Mouse (Mus musculus) embryo, embryonic 10 days (tissue): ENCODE results near the gene Map4k4.

Source experiments
- DNase-seq: peaks from one replicate; pipeline ENCODE4 v3.0.0-alpha.2; 2015; ENCODE audit warnings: low spot score

Gene Map4k4

DNA sequence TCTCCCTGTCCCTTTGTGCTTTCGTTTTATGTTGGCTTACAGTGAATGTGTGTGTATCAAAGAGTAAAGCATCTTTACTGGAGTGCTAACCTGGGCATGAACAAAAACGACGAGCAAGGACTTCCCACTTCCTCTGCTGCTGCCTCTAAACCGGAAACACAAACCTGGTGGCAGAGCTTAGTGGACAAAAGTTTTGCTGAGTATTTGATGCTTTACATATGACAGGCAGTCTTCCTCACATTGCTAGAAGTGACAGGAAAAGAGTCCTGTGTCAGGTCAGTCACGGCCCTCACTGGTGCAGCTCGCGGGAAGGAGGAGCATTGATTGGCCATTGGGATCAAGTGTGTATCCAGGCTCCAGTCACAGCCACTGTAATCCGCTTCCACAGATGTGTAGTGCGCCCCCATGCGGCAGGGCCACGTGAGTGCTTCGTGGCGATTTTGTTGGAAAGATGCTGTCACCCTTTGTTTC is 35.7 kb downstream of the Map4k4 start:
- peak; percentile 93 for DNase-seq

DNA sequence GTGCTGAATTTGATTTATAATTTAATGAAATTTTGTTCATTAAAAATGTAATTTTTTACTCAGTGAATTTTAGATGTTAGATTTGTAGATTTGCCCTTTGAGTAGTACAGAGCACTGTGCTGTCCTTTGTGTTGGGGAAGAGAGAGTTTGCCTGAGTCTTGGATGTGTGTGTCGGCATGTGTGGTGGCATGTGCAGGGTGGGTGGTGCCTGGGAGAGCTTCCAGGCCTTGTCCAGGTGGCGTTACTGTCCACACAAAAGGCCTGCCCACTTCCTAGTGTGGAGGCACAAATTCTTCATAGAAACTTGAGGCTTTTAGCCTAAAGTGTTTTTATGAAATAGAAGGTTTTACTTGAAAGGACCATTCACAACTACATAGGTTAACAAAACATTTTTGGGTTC is 36.2 kb downstream of the Map4k4 start:
- DNase-seq: no peak

DNA sequence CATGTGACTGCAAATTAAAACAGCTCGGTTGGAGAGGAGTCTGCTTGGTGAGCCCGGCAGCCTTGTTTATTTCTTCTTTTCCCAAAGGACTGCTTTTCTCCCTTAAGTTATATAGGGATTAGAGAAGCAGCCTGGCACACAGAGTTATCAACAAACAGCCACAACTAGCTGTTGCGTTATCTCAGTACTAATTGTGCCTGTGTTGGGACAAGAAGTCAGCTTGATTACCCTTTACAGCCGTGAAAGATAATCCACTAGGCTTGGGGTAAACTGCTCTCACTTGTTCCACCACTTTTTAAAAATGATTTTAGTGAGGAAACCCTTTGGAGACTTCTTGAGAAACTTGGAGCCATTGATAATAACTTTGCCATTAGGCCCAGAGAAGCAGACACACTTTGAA is 36.9 kb downstream of the Map4k4 start:
- no peak for DNase-seq

DNA sequence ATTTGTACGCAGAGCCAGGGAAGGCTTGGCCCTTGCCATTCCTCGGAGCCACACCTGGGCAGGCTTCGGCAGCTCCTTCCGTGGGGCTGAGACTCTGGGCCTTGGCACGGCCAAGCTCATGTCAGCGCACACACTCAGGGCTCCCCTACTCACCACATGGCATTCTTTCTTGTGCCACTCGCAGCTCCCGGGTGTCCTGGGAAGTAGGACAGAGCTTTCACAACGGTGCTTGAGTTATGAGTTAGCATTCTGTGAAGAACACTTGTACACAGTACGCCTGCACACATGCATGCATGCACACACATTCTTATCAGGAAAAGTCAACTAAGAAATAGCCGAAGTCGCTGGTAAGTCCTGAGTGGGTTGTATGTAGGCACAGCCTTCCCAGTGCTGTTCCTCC is 38.7 kb downstream of the Map4k4 start:
- DNase-seq: no peak

DNA sequence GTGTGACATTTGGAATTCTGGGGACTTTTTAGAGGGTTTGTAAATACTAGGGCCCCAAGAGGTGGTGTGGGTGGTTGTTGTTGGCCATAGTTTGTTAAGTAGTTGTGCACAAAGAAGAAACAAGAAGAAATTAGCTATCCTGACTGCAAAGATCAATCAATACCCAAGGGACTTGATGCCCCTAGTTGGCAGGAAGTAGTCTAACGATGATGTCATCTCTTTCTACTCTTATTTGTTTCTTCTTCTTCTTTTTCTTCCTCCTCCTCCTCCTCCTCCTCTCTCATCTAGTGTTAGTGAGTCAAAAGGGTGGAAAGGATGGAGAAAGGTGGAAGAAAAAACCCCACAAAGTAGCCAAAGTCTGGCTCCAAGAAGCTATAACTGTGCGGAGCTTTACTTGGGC is 39.6 kb downstream of the Map4k4 start:
- DNase-seq: no peak

DNA sequence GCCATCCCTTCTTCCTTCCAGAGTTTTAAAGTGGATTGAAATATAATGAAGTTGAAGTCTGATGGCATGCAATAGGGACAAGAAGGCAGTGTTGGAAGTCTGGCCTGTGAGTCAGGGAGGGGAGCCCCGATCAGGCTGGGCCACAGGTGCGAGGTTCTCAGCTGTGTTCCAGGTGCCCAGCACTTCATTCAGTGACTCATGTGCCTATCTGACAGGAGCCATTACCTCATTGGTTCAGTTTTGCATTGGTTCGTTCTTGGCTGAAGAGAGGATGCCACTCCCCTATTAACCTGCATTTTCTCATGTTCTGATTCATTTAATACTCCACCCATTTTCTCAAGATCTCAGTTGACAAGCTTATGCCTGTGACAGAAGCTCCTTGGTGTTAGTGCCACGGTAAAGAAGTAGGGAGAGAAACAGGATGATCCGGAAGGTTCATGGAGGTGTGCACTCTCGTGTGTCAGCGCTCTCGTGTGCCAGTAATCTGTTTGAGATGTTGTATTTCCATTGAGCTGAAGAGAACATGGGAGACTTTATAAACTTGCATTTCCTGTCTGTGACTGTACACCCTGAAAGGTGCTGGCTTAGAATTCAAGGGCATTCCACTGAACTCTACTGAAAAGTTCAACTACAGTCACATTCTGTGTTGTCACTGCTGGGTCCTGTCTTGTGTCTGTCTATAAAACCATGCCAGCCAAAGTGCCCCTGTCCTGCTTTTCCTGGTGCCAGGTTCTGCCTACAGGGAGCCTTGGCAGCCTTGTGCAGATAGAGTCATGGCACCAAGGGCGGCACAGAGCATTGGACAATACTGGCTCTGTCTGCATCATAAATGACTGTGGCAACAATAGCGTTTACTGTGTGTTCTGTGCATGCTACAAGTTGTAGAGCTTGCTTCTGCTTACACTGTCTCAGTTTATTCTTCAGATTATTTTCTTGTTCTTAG is 40.8 kb downstream of the Map4k4 start:
- DNase-seq: no peak

DNA sequence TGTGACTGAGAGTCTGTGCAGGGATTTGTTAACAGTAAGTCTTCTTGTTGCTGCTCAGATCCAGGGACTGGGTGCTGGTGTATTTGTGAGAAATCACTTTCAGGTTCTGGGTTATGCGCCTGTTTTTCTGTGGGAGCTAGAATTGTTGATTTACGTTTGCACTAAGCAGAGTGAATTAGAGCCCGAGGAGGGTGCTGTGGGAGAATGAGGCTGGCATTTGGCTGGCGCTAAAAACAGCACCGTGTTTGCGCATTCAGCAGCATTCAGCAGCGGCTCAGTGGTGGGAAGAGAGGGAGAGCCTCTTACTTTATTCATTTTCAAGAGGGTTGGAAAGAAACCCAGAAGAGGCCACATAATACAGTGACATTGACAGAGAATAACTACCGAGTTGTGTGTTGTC is 42.2 kb downstream of the Map4k4 start:
- no peak for DNase-seq

DNA sequence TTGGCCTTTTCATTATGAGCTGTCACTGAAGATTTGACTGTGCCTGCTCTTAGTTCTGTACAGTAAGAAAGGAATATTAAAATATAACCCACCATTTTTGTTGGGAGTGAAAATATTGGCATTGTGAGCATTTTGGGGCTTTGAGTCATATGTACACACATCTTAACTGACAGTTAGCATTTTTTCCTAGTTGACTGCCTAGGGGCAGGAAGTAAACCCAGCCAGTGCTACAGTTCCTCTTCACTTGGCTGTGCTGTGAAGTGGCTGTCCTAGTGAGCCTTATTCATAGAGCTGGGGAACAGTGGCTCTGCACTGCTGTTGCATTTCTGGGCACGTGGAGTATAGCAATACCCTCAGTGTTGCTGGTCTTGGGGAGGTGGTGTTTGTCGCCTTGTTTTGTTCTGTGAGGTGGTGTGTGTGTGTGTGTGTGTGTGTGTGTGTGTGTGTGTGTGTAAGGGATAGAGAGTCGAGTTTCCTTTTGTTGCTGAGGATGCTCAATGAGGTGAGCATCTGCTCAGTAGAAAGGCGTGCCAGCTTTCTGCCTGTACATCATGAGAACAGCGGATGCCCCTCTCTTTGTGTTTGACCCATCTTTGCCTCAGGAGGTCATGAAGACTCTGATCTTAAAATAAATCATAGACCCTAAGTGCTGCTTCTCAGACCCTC is 43.7 kb downstream of the Map4k4 start:
- DNase-seq: no peak

DNA sequence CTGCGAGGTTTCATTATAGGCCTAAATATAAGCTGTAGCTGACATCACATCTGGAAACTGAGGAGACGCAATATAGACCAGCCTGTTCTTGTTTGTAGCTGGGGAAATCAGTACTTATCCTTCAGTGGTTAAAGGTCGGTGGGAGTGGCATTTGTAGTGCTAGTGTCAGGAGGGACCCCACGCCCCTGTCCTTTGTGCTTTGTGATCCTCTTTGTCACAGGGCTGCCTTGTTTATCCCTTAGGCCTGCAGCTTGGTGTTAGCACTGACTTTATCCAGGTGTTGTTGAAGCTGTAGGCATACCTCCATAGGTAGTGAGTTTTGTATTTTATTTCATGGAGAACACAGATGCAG is 44.2 kb downstream of the Map4k4 start:
- DNase-seq: peak; percentile 46

DNA sequence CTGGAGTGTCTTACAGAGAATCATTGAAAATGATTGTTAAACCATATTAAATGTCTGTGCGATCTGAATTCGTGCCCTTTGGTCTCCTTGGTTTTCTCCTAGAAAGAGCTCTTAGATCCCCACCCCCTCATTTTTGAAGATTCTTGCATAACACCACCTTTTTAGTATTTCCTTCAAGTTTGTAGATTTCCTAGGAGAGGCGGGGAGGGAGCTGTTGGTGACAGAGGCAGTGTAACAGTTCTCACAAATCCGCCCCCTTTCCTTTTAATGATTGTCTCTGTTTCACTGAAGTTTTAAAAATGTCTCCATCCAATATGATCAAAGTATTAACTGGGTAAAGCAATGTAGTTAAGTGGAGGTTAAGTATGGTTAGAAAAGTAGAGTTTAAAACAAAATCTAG is 45.7 kb downstream of the Map4k4 start:
- DNase-seq: no peak

DNA sequence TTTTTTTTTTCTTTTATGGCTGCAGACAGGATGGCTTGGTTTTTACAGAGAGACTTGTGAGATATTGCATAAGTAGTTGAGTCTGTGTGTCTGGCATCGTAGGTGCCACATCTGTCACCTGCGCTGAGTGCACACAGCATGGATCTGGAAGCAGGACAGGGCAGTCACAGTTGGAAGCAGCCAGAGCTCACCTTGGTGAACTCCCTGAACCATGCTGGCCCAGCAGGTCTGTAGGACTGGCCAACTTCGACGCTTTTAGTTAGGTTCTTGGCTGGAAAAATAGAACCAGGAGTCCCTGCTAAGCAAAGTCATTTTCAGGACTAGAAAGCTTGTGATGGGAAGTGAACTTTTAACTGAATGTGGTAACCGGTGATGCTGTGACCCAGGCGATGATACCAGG is 46.5 kb downstream of the Map4k4 start:
- no peak for DNase-seq

DNA sequence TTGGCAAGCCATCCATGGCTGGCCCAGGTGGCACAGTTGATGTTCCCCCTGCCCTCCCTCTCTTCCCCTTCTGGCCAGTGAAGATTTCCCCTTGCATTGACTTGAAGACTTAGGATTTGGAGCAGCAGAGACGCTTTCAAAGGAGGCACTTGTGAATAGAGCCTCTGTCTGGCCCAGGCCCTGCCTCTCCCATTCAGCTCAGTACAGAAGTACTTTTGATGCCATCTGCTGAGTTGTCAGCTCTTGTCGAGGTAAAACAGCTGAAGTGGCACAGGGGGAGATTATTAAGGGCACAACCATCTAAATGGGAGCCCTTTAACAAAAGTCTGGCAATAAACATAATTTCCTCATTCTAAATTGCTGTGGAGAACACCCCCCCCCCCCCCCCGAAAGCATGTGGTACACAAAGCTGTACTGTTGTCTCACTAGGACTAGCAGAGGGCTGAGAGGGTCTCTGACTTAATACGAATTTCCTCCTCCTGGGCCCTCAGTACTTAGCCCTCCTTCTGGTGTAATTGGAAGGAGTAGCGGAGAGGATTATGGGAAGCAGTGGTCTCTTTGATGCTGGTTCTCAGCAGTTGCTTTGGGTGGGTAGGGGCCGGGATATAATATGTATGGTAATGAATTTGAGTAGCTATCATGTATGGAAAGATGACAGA is 47.1 kb downstream of the Map4k4 start:
- peak; percentile 30 for DNase-seq

DNA sequence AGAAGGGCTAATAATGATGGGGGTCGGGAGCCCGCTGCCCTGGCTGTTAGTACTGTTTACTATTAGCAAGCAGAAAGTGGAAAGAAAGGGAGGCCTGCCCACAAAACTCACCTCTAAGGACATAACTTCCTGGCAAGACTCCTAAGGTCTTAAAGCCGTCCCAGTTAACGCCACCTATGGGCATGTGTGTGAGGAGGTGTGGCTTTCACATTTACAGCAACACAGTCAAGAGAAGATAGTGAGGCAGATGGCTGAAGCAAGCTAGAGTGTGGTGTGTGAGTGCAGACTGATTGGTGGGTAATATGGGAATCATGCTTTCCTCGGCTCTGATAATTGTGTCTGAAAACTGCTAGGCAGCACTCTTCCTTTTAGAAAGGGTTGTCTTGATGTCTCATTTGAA is 48.5 kb downstream of the Map4k4 start:
- DNase-seq: no peak

DNA sequence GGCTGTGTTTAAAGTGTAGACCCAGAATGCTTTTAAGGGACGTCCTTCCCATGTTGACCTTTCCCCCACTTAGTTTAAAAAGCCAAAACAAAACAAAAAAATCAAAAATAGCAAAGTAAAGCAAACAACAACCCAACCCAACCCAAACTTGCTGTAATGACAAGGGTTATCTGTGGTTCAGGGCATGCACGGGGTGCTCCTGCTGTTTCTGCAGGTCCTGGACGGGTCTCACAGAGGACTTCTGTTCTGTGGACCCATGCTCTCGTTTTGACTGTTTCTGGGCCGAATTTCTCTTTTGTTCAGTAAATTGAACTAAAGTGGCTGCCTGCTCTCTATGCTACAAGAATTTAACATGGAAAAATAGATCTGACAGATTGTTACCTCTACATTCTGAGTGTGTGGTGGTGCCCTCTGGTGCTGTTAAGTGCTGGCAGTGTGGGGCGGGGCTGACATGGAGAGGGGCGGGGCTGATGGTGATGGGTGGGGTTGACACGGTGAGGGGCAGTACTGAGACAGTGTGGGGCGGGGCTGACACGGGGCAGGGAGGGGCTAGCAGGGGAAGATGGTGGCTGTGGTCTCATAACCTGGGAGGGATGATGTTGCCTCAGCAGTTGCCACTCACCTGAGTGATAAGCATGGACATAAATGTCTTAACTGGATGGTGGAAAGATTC is 49.2 kb downstream of the Map4k4 start:
- DNase-seq: peak; percentile 17

DNA sequence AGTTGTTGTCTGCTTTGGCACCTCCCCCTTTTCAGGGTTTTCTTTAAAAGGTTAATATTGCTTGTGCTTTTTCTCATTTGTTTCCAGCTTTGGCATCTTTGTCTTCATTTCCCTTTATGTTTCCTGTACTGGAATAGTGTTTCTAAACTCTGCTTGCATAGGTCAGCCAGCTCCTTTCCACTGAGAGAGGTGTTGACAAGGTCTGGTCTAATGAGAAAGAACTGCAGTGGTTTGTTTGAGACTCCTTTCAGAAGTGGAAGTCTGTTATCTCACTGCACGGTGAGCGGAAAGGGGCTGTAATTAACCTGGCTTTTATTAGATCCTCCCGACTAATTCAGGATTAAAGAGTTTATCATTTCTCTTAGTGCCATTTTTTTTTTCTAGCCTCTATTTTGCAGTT is 49.9 kb downstream of the Map4k4 start:
- DNase-seq: no peak

DNA sequence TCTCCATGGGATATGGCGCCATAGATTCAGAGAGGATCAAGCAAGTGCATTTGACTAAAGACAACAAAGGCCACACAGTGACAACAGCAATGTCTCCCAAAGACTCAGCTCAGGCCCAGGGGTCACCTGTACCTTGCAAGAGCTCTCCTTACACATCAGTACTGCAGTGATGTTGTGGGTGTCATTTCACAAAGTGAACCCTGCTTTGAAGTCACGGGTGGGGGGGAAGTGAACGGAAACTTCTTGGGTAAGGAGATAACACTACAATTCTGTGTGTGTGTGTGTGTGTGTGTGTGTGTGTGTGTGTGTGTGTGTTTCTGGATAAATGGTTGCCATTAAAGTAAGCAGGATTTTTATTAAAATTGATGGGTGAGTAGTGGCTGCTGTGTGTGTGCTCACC is 53.9 kb downstream of the Map4k4 start:
- DNase-seq: no peak

DNA sequence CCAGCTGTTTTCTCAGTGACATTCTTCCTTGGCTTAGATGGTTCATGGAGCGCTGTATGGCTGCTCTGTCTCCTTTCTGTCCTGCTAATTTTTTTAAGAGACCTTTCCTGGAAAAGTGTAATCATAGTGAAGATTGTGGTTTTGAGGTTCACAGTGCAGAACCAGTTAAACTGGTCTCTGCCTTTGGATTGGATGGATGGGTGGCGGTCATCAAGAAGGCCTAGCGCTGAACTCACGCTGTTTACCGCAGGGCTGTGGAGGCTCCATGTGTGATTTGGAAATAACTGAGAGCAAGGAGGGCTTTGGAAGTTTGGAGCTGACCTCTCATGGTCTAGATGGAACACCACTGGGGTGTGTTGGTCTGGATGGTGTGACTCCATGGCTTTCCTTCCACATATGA is 56.0 kb downstream of the Map4k4 start:
- no peak for DNase-seq

DNA sequence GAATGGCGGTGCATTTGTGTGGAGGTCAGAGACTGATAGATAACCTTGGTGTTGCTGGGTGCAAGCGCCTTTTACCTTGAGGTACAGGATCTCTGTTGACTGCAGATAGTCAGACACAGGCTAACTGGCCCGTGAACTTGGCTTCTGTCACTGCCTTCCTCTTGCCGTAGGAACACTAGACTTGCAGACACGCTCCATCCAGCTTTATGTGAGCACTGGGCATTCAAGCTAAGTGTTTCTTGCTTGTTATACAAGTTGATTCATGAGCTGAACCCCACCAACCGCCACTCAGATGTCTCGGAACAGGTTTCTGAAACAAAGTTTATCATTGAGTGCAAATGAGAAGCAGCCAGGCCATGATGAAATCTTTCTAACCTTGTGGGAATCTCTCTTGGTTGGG is 57.3 kb downstream of the Map4k4 start:
- DNase-seq: no peak

DNA sequence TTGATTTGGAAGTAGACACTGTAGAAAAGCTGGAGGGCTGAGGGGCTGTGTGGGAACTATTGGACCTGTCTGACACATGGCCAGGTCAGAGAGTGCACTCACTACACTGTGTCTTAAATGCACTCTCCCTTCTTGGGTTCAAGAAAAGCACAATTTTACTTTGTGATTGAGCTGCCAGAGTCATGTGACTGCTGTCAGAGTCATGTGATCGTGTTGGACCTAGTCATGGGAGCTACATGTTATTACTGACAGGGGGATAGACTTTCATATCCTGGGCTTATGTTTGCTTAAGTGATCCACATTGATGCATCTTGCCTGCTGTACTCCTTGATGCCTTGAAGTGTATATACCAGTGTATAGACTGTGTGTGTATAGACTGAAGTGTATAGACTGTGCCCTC is 59.9 kb downstream of the Map4k4 start:
- no peak for DNase-seq

DNA sequence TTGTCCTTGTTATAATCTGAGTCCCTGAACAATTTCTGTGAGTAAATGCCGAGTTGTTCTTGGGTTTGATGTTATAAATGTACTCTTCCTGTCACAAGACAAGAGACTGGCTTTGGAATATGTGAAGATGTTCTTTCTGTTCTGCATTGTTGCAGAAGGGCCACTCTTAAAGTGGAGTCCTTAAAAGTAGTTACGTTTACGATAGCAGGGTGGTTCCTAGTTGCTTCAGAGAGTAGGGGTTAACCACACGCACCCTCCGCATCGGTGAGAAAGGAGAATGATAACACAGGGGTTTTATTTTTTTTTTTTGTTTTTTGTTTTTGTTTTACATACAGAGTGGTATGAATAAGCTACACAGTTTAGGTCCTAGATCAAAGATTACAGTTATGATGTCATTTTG is 60.4 kb downstream of the Map4k4 start:
- no peak for DNase-seq

DNA sequence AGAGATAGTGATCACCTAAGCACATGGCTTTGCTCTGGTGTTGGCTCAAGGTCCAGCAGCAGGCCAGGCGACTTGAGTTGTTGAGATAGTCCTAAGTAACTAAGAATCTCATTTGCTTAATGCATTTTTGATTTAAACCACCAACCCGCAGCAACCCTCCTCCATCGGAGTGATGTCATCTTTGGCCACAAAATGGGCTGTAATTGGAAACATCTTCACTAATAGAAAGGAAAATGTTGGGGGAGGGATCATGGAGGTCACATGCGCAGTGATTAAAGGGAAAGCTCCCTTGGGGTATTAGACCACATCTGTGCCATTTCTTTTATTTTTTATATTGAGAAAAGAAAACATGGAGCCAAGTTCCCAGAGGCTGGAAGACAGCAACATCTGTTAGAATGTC is 61.6 kb downstream of the Map4k4 start:
- no peak for DNase-seq

DNA sequence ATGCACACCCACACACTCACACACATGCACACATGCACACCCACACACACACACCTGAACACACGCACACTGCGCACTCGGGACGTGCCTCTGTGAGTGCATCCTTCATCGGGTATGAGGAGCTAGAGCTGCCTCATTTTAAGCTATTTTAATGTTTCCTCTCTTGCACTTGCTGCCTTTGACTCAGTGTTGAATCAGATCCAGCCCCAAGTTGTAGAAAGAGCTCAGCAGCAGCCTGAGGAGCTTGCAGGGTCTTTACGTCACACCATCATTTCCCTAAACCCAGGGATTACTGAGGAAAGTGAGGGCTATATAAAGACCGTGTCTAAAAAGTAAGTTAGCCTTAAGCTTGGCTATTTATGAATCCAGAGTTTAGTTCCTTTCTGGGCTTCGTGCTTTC is 62.1 kb downstream of the Map4k4 start:
- no peak for DNase-seq

DNA sequence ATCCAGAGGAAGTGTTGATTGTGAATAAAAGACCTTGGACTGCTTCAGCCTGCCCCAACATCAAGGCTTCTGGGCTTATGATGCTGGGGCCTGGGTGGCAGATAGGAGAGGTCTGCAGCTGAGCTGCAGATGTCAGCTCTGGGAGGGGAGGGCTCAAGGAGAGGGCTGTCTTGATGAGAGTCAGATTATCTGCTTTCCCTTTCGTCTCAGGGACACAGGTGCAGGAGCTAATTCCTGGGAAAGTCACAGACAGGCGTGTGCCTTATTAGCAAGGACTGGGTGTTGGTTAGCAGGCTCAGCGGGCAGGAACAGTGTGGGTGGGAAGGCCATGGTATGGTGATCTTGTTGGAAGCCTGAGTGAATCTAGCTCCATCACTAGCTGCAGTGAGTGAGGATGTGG is 63.1 kb downstream of the Map4k4 start:
- DNase-seq: no peak
